Mouse (Mus musculus) cerebral cortex, adult 2 months (tissue): ENCODE results near the gene Grk3.

ENCODE experiments used
- WGBS: fragments of 180-500 bp; shearing (Covaris S2); methylation state at CpG from one replicate; pipeline ENCODE4 v1.1.7; 2018; 5-methylcytosine and 5-hydroxymethylcytosine counted together

Grk3 gene

GRCm38 (mm10) chr5:112864719-112865367, 150.7 kb downstream of the Grk3 start:
- WGBS, result 61% methylated on average over 4 of the region's 4 CpGs
